Mouse (Mus musculus) hindbrain, embryonic 15.5 days (tissue): ENCODE data around the gene Asic4. TPM values are rescaled to one million over a fixed set of nuclear protein-coding genes. Genes with fewer than 3 reads are reported as not detected.

Source experiments
- ATAC-seq: fragments of 200-750 bp; cut with Nextera tagmentation; 2 replicates; pipeline ENCODE4 v1.8.0; 2017; ENCODE audit warnings: low read depth, moderate number of reproducible peaks, moderate TSS enrichment; ENCODE audit not compliant: low FRiP score
- H3K27ac ChIP-seq: fragments of 300-500 bp; sonication (generic); replicated peaks from 2 replicates; pipeline ENCODE4 v1.5.1; 2015; ENCODE audit warnings: mild to moderate bottlenecking, inconsistent platforms
- H3K27me3 ChIP-seq: fragments of 300-500 bp; sonication (generic); 2 replicates; pipeline ENCODE4 v1.6.1; 2015; ENCODE audit warnings: control low read depth, inconsistent platforms
- H3K36me3 ChIP-seq: fragments of 300-500 bp; sonication (generic); 2 replicates; pipeline ENCODE4 v1.6.1; 2015; ENCODE audit warnings: control low read depth, inconsistent platforms
- H3K4me1 ChIP-seq: fragments of 300-500 bp; sonication (generic); replicated peaks from 2 replicates; pipeline ENCODE4 v1.6.1; 2015; ENCODE audit warnings: control low read depth, inconsistent platforms
- H3K4me2 ChIP-seq: fragments of 300-500 bp; sonication (generic); 2 replicates; pipeline ENCODE4 v1.6.1; 2015; ENCODE audit warnings: moderate library complexity, mild to moderate bottlenecking, inconsistent platforms
- H3K4me3 ChIP-seq: fragments of 300-500 bp; sonication (generic); 2 replicates; pipeline ENCODE4 v1.5.1; 2015; ENCODE audit warnings: mild to moderate bottlenecking, inconsistent platforms
- H3K9ac ChIP-seq: fragments of 300-500 bp; sonication (generic); 2 replicates; pipeline ENCODE4 v1.6.1; 2015; ENCODE audit warnings: inconsistent platforms
- H3K9me3 ChIP-seq: fragments of 300-500 bp; sonication (generic); 2 replicates; pipeline ENCODE4 v1.6.1; 2016; ENCODE audit warnings: control low read depth, inconsistent platforms
- WGBS: fragments of 180-500 bp; shearing (Covaris S2); methylation state at CpG from one replicate; pipeline ENCODE4 v1.1.7; 2015; 5-methylcytosine and 5-hydroxymethylcytosine counted together
- polyA plus RNA-seq: library from polyadenylated mRNA; unstranded; fragments of >200 nt; fragmentation: Nextera tagmentation; extraction: Ambion mirVana; gene quantifications from 2 replicates; pipeline ENCODE4 v1.2.1, GENCODE M21; 2015

The Asic4 gene
- polyA plus RNA-seq, 1 experiment from 2014 or later: 22.8 TPM

DNA sequence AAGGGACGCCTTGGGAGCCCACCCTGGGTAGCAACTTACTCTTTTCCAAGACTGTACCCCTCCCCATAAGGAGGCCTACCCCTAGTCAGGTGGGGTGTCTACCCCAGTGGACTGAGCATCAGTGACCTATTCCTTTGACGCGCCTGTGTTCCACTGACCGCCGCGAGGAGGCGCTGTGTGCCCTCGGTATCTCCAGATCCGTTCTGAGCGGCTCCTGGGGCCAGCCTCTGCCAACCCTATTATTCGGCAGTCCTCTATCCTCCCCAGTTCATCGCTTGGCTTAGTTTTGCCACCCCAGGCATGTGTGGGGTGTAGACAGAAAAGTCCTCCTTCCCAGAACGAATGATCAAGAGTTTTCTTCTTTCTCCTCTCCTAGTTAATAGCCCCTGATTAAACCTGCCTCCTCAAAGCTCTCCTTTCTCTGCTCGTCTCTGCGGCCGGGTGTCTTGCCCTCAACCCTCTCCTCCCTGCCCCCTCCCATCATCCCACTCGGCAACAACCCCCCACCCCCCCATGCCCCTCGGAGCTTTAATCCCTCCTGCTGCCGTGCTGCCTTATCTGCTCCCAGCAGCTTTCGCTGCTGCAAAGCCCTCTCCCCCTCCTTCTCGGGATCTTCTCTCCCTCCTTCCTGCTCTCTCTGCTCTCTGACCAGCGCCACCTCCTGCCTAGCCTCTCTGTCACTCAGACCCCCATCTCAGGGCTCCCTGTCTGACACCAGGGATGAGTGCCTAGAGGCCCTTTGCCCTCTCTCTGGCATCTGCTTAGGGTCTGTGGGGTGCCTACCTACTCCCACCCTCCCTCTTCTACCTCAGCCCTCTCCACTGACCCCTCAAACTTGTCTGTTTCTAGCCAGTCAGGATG is 4.3 kb upstream of the Asic4 start:
- H3K27ac ChIP-seq: peak overlapping the region; percentile 14; the same call in 1 of the 2 replicates
- H3K9me3 ChIP-seq: no peaks in the 10 kb centered on the region
- H3K27me3 ChIP-seq: peaks cover 7% of the 10 kb centered on the region; the same call in 1 of the 2 replicates
- H3K4me2 ChIP-seq: peak overlapping the region; percentile 37
- no peaks in the 10 kb centered on the region for H3K36me3 ChIP-seq
- 0 out of 2 replicates have a peak, but pooled peaks have one; percentile 4 for ATAC-seq
- peaks cover 90% of the 10 kb centered on the region for H3K4me1 ChIP-seq
- H3K9ac ChIP-seq: 0 out of 2 replicates have a peak overlapping the region, but pooled peaks have one; percentile 15
- WGBS: under 1% methylated on average over 22 of the region's 22 CpGs
- no peak overlapping the region; the same call in 1 of the 2 replicates for H3K4me3 ChIP-seq

DNA sequence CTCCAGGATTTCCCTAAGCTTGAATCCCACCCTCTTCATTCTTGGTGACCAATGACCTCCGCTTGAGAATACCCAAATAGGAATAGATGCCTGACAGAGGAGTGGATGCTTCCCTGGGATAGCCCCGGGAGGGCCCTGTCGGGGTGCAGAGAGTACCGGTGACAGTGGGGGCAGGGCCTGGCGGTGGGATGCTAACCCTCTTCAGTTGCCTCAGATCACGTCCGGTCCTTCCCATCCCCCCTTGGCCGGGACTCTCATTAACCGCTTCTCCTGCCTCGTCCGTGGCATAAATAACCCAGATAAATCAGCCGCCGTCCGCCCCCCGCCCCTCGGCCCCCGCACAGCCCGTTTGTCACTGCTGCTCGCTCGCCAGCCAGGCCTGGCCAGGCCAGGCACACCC is 3.6 kb upstream of the Asic4 start:
- Histone ChIP-seq H3K9ac (no peak overlapping the region), H3K9me3 (no peaks in the 10 kb centered on the region), H3K27ac (peak overlapping the region; percentile 14; the same call in 1 of the 2 replicates), H3K27me3 (peaks cover 10% of the 10 kb centered on the region; the same call in 1 of the 2 replicates), H3K36me3 (no peaks in the 10 kb centered on the region), H3K4me1 (peaks cover 96% of the 10 kb centered on the region), H3K4me3 (no peak overlapping the region), H3K4me2 (peak overlapping the region; percentile 37)
- WGBS: 5% methylated on average over 20 of the region's 20 CpGs
- ATAC-seq: no peak

DNA sequence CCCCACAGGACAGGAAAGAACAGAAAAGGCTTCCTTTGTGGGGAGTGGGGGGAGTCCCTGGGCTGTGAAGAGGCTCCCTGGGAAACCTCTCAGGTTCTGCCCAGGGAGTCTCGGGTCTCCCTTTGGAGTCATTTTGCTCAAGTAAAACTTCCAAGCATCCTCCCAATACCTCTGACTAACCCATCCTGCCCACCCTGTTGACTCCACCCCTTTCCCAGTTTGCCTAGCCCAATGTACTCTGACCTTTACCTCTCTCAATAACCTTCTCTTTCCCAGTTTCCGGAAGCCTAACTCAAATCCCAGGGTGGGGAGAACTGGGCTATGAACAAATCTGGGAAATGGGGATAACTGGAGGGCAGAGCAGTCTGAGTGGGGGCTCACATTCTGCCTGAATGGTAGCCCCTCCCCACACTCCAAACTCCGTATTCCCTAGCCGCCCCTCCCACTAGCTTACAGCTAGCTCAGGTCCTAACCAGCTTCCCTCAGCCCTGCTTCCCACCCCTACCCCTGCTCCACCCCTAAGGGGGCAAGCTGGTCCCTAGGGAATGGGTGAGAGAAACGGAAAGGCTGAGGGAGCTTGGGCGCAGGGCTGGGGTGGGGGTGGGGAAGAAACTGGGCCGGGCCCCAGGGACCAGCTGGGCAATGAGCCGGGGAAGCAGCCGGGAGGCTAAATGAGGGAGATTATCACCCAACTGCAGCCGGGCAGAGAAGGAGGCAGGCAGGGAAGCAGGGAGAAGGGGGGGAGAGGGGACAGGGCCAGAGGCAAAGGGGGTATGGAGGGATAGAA is 2.8 kb upstream of the Asic4 start:
- 9% methylated on average over 10 of the region's 10 CpGs for WGBS
- Histone ChIP-seq H3K4me1 (peaks cover 96% of the 10 kb centered on the region), H3K4me3 (no peak overlapping the region)

DNA sequence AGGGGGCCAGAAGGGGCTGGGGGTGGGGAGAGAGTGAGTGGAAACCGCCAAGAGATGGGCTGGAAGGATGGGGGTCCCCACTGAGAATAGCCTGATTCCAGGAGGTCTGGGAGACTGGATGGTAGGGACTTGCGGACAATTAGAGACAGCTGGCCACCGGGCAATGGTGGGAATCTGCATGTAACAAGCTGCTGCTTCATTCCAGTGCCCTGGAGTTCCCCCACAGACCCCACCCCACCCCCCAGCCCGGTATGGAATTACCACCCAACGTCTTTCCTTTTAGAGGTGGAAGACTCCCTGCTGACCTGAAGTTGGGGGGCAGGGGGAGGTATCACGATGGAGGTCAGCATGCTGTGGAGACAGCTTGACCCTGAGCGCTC is 2.2 kb upstream of the Asic4 start:
- Histone ChIP-seq H3K4me1 (peaks cover 92% of the 10 kb centered on the region), H3K27me3 (peaks cover 15% of the 10 kb centered on the region; the same call in 1 of the 2 replicates), H3K36me3 (no peaks in the 10 kb centered on the region), H3K4me3 (no peak overlapping the region), H3K4me2 (peak overlapping the region; percentile 30), H3K9me3 (no peaks in the 10 kb centered on the region), H3K9ac (no peak overlapping the region), H3K27ac (peak overlapping the region; percentile 49; the same call in 1 of the 2 replicates)
- ATAC-seq: no peak
- 6% methylated on average over 7 of the region's 7 CpGs for WGBS

More for the DNA sequence above, 2.8 kb upstream of the Asic4 start:
- peaks cover 15% of the 10 kb centered on the region; the same call in 1 of the 2 replicates for H3K27me3 ChIP-seq
- 0 out of 2 replicates have a peak overlapping the region, but pooled peaks have one; percentile 18 for H3K9ac ChIP-seq
- ATAC-seq: no peak
- H3K9me3 ChIP-seq: no peaks in the 10 kb centered on the region
- peak overlapping the region; percentile 49; the same call in 1 of the 2 replicates for H3K27ac ChIP-seq
- peak overlapping the region; percentile 37 for H3K4me2 ChIP-seq
- no peaks in the 10 kb centered on the region for H3K36me3 ChIP-seq

DNA sequence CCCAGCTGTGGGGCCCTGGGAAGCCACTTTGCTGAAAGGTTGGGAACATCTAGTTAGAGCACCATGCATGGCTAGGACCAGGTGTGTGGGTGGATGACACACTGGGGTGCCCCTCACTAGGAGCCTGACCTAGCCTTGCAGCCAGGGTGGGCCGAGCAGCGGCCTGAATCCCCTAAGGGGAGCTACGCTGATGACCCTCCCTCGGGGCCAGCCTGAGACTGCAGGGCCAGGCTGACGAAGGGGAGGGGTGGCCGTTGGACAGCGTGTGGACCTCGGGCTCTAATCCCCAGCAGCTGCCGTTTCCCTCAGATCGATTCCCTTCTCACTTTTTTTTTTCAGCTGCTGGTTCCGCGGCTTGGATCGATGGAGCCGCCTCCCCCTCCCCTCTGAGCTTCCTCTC is 1.3 kb upstream of the Asic4 start:
- 2% methylated on average over 13 of the region's 14 CpGs for WGBS
- ATAC-seq: no peak
- H3K4me1 ChIP-seq: peaks cover 87% of the 10 kb centered on the region
- no peaks in the 10 kb centered on the region for H3K9me3 ChIP-seq
- H3K36me3 ChIP-seq: no peaks in the 10 kb centered on the region
- peak overlapping the region; percentile 73 for H3K4me2 ChIP-seq
- no peak overlapping the region for H3K9ac ChIP-seq
- H3K4me3 ChIP-seq: no peak overlapping the region
- peaks cover 15% of the 10 kb centered on the region; the same call in 1 of the 2 replicates for H3K27me3 ChIP-seq
- H3K27ac ChIP-seq: no peak overlapping the region

DNA sequence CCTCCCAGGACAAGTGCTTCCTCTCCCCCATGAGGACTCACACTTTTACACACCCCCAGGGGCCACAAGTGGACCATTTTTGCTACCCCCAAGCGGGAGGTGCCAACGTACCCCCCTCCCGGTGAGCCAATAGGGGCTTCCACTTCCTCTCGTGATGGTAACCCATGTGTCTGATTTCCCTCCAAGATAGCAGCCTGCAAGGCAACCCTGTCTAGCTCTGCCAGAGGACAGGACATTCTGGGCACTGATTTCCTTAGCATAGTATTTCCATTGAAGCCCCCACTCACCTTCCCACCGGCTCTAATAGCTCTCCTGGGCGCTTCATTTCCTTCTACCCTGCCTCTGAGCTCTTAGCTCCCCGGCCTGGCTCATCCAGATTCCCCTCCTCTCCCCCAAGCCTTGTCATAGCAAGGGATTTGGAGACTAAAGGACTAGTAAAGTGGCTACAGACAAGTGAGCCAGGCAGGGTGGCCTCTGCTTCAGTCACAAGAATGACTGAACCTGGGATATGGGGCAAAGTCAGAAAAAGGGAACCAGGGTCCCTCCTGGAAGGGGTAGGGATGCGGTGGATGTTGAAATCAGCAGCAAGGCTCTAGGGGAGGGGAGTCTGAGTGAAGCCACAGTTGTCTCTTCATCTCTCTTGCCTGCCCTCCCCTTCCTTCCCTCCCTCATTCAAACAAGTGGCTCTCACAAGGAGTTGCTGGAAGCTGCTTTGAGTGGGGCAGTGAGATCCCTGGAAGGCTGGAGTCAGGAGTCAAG is 680 bp upstream of the Asic4 start:
- Histone ChIP-seq H3K4me1 (peaks cover 85% of the 10 kb centered on the region), H3K9ac (peak overlapping the region; percentile 51), H3K27me3 (peaks cover 15% of the 10 kb centered on the region; the same call in 1 of the 2 replicates), H3K9me3 (no peaks in the 10 kb centered on the region), H3K4me3 (peak overlapping the region; percentile 40), H3K4me2 (peak overlapping the region; percentile 73), H3K27ac (peak overlapping the region; percentile 43), H3K36me3 (no peaks in the 10 kb centered on the region)
- 3% methylated on average over 8 of the region's 8 CpGs for WGBS
- ATAC-seq: no peak

DNA sequence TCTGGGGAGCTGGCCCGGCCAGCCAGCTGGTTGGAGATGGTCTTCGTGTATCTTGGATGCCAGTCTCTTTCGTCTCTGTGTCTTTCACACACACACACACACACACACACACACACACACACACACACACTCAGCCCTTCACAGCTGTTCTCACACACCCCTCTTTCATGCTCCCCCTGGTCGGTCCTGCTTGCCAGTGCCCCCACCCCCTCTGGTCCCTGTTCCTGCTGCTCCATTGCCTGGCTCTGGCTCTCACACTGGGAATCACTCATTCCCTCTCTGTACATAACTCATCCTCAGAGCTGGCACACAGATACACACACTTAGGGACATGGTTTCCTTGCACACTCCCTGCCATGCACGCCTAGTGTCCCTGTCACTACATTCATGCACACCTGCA is 1.7 kb downstream of the Asic4 start:
- Histone ChIP-seq H3K4me1 (peaks cover 77% of the 10 kb centered on the region), H3K27me3 (peaks cover 15% of the 10 kb centered on the region; the same call in 1 of the 2 replicates)

DNA sequence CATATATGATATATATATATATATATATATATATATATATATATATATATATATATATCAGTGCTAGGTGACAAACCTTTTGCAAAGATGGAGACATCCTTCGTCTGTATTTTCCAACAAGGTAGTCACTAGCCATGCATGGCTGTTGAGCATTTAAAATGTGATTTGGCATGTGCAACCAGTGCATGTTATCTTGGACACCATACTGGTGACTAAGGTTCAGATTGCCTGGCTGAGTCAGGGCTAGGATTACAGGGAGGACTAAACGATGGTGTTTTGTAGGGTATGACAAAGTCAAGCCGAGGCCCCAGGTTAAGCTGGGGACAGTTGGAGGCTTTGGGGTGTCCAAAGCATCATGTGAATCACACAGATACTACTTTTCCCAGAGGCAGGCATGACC is 5.2 kb downstream of the Asic4 start:
- Histone ChIP-seq H3K4me1 (peaks cover 67% of the 10 kb centered on the region), H3K4me2 (no peak overlapping the region), H3K27ac (no peak overlapping the region), H3K9ac (no peak overlapping the region), H3K27me3 (peaks cover 8% of the 10 kb centered on the region; the same call in 1 of the 2 replicates), H3K36me3 (no peaks in the 10 kb centered on the region), H3K4me3 (no peak overlapping the region), H3K9me3 (no peaks in the 10 kb centered on the region)
- 73% methylated on average over 3 of the region's 3 CpGs for WGBS
- no peak for ATAC-seq

More for the DNA sequence above, 1.7 kb downstream of the Asic4 start:
- Histone ChIP-seq H3K9me3 (no peaks in the 10 kb centered on the region), H3K36me3 (no peaks in the 10 kb centered on the region), H3K4me3 (peak overlapping the region; percentile 40), H3K9ac (no peak overlapping the region), H3K27ac (peak overlapping the region; percentile 53; the same call in 1 of the 2 replicates), H3K4me2 (peak overlapping the region; percentile 73)
- WGBS: 35% methylated on average over 5 of the region's 5 CpGs
- no peak for ATAC-seq

DNA sequence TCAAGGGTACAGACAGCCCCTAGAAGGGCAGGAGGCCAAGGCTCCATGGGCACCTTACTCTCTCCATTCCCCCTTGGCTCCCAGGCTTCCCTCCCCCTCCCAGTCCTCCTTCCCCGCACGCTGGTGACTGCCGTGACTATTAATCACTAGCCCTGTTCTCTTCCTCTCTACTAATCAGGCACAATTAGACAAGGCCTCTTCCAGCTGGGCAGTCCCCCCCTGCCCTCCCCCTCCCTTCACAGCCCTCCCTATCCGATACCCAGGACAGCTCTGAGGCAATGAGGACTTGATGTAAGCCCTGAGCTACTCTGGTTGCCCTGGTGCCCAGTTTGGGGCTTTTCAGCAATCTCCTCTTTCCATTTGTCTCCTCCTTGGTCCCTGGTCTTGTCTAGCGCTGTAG is 5.7 kb downstream of the Asic4 start:
- Histone ChIP-seq H3K36me3 (no peaks in the 10 kb centered on the region), H3K4me3 (no peak overlapping the region), H3K4me2 (no peak overlapping the region), H3K27me3 (peaks cover 8% of the 10 kb centered on the region; the same call in 1 of the 2 replicates), H3K9ac (no peak overlapping the region), H3K27ac (no peak overlapping the region), H3K4me1 (peaks cover 62% of the 10 kb centered on the region), H3K9me3 (no peaks in the 10 kb centered on the region)
- ATAC-seq: peak; percentile 13; the same call in 1 of the 2 replicates
- 20% methylated on average over 5 of the region's 5 CpGs for WGBS

DNA sequence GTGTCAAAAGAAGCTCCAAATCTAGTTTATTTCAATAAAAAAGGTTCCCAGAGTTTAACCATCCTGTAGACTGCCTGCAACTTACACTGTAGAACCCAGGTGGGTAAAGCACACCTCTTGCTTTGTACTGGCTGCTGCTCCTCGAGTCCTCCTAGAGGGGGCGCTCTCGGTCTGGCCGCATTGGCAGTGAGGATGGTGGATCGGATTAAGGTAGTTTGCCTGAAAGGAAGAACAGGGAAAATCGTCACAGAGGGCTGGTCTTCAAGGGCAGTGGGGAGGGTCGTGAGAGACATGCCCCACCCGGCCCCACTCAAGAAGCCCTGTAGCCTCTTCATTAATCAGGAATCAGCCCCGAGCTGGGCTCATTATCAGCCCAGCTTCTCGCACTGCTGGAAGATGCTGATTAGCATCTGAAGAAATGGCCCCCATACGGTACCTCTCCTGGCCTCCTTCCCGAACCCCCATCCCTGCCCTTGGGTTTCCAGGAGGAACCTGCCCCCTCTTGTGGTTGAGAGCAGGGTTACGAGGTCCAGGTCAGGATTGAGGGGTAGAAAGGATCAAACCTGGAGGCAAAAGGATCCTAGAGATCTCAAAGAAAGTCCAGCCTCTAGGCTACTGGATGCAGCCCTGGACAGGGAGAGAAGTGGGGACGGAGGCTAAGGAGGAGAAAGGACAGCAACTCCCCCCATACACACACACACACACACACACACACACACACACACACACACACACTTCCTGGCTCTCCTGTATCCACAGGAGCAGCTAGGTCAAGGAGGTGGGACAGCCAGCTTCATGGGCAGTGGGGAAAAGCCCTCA is 6.7 kb downstream of the Asic4 start:
- WGBS: 6% methylated on average over 14 of the region's 14 CpGs
- Histone ChIP-seq H3K4me2 (no peak overlapping the region), H3K27ac (no peak overlapping the region), H3K4me3 (no peak overlapping the region), H3K9me3 (no peaks in the 10 kb centered on the region), H3K9ac (no peak overlapping the region), H3K36me3 (no peaks in the 10 kb centered on the region), H3K4me1 (peaks cover 53% of the 10 kb centered on the region), H3K27me3 (peaks cover 4% of the 10 kb centered on the region; the same call in 1 of the 2 replicates)
- ATAC-seq: no peak
